Mouse (Mus musculus): ENCODE measurements around the gene Gabrr2.
"Not testable (repeated sequence)": the region's sequence is repeated elsewhere in the genome, so short reads cannot be mapped to it uniquely, and the experiment has no call there.

The Gabrr2 gene

GRCm38 (mm10) chr4:33070326-33070725, 7.5 kb downstream of the Gabrr2 start:
- CTCF ChIA-PET: no interaction called here

GRCm38 (mm10) chr4:33071337-33071736, 8.5 kb downstream of the Gabrr2 start:
- CTCF ChIA-PET: no interaction called here

DNA sequence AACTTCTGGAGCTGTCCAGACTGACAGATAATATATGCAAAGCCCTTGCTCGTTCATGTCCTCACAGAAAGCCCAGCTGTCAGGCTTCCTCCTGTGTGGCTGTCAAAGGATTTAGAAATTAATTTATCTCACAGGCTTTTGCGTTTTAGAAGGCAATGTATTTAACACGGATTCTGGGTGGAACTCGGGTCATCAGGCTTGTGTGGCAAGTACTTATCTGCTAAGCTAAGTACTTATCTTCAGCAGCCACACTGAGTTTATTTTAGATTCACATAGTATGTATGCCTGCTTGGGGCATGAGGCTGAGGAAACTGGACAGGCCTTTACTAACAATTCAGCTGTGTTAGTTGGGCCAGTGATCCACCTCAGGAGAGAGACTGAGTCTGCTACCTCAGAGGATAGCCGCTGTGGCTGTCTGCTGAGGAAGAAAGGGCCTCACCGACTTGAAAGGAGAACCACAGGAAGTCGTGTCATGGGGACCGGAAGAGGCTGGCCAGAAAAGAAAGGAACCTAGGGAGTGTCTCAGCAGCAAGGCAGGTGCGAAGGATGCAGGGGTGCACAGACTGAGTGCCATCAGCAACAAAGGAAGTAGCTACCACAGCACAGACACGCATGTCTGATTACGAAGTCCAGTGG, 9.8 kb downstream of the Gabrr2 start:
- CTCF ChIA-PET: interaction anchor here (0.6 kb wide), 1 partner anchor 144 kb away, joined by 5 read pairs; no protein-coding TSS in a partner anchor

GRCm38 (mm10) chr4:33074406-33074805, 11.6 kb downstream of the Gabrr2 start:
- CTCF ChIA-PET: no interaction called here

DNA sequence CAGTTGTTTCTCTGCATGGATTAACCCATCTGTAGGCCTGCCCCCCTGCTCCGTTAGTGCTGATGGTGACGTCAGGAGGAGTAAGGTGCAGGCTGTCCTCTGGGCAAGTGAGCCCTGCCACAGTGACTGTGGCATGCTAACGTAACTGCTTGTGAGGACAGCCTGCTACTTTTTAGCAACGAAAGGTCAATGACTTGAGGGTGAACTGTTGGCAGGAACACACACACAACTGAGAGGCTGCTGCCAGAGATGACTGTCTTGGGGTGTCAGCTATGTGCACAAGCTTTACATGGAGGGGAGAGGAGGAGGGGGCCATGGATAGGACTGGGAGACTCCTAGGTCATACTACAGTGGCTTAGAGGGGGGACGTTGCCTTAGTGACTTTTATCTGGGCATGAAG, 12.1 kb downstream of the Gabrr2 start:
- CTCF ChIA-PET: no interaction called here

- CTCF ChIA-PET: no interaction called here
Observed at GRCm38 (mm10) chr4:33075776-33076524, 13.2 kb downstream of the Gabrr2 start.

- CTCF ChIA-PET: no interaction called here
Observed at GRCm38 (mm10) chr4:33077161-33077560, 14.4 kb downstream of the Gabrr2 start.

DNA sequence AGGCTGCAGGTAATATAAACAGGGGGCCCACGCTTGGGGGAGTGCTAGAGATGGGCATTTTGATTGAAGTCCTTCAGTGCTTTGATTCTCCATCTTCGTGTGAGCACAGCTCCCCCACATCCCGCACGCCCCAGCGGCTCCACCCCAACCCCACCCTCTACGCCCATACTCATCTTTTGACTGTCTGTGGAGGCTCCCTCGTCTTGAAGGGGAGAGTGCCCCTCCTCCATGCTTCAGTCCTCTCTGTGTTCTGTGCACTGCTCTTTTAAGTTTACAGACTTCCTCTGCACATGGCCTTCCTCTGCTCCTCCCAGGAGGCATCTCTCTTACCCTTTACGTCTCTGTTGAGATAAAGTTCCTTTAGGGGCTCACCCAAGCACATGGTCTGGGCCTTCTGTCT, 14.9 kb downstream of the Gabrr2 start:
- CTCF ChIA-PET: no interaction called here

DNA sequence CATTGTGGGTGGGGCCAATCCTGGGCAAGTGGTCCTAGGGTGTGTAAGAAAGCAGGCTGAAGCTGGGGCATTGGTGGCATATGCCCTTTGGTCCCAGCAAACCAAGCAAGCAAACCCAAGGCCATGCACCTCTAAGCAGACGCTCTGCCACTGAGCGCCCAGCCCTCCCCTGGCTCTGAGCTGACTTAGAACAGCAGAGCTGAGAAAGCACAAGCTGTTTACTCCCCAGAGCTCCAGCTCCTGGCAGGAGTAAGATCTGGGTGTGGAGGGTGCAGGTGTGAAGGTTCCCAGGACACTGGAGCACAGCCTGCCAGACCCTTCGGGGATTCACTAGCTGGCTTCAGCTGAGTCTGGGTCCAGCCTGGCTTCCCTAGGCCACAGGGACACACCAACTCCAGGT, 15.7 kb downstream of the Gabrr2 start:
- CTCF ChIA-PET: no interaction called here

DNA sequence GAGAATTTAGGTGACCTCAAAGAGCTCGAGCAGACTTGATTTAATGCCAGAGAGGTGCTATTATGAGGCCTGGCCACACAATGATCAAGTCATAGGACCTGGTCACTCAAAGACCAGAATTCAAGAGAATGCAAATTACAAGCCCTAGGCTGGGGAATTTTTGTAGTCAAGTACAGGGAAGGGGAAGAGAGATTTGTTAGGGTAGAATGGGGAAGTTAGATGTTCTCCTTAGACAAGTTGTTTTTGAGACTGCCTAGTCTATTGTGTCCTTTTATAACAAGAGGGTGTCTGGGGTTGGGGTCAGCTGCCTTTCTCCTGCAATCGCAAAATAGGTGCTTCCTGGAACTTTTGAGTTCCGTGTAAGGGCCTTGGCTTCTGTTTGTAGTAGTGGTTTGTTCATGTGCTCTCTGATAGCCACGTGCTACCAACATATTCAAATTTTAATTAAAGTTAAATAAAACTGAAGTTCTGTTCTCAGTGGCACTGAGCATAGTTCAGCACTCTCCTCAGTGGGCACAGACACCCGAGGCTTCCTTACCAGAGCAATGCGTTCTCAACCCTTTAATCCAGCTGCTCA, 36.4 kb downstream of the Gabrr2 start:
- CTCF ChIA-PET: no interaction called here

DNA sequence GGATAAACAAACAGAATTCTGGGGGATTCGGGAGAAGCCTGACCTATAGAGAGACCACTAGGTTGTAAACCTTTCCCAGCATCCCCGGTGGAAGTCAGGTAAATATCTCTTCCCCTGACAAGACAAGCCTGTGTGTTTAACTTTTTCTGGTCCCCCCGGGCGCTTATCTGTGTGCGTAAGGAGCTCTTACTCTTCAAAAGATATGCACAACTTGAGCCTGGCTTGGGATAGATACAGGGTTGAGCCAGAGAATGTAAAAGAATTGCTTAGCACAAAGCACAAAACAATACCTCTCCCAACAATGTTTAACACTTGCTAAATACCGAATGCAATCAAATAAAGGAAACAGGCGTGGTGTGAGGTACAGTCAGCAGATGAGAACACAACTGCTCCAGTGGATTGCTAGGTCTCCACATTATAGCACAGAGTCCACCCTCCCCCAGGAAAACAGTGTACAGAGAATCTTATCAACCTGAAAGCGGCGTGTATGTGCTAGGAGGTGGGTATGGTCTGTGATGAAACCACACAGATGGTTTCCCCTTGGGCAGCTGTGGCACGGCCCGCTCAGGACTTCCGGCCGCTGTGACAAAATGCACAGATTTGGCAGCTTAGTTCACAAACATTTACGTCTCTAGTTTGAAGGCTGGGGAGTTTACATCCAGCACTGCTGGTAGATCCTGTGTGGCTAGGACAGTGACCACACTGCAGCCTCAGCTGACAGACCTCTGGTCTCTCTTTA, 47.1 kb downstream of the Gabrr2 start:
- CTCF ChIA-PET: interaction anchor here (0.5 to 0.9 kb wide), 2 partner anchors 141 to 367 kb away, joined by 5 to 8 read pairs; no protein-coding TSS in a partner anchor

GRCm38 (mm10) chr4:33110845-33111244, 48.0 kb downstream of the Gabrr2 start:
- CTCF ChIA-PET: interaction anchor here (0.5 kb wide), 1 partner anchor 145 kb away, joined by 3 read pairs; no protein-coding TSS in a partner anchor

DNA sequence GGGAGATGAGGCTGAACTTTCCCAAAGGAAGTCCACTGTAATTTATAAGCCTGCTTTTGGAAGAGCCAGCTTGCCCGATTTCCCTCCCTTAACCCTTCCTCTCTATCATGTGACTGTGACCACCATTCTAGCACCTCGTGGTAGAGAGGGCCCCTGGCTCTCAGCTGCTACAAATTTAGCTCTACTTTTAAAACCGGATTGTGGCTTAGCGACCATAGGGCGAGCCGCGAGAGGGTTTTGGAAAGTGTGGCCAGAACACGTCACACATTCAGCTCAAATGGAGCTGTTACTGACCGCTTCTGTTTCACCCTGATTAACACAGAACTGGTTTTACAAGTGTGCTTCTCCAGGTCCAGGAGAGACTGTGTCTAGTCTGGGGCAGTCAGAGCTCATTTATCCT, 48.6 kb downstream of the Gabrr2 start:
- CTCF ChIA-PET: interaction anchor here (0.5 kb wide), 1 partner anchor 145 kb away, joined by 3 read pairs; no protein-coding TSS in a partner anchor

GRCm38 (mm10) chr4:33112866-33113265, 50.1 kb downstream of the Gabrr2 start:
- CTCF ChIA-PET: not testable (repeated sequence)

DNA sequence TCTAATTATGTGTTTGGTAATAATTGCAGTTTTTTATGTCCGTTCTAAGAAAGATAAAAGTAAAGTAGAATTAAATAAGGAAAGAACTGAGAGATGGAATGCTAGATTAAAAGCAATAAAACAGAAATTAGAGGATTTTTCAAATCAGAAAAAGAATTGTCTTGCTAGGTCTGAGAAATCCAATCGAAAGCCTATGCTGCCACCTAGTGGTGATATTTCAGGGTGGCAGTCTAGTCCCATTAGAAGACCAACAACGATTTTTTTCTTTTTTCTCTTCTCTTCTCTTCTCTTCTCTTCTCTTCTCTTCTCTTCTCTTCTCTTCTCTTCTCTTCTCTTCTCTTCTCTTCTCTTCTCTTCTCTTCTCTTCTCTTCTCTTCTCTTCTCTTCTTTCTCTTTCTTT, 56.3 kb downstream of the Gabrr2 start:
- CTCF ChIA-PET: interaction anchor here (0.6 to 0.7 kb wide), 4 partner anchors 9 to 1539 kb away, joined by 3 to 14 read pairs (median 4); partner anchors contain the start of gene Ankrd6

- CTCF ChIA-PET: no interaction called here
Observed at GRCm38 (mm10) chr4:33124493-33124892, 61.7 kb downstream of the Gabrr2 start.

- CTCF ChIA-PET: interaction anchor here (0.9 kb wide), 1 partner anchor 9 kb away, joined by 3 read pairs; no protein-coding TSS in a partner anchor
Observed at GRCm38 (mm10) chr4:33125409-33126084, 62.7 kb downstream of the Gabrr2 start.

DNA sequence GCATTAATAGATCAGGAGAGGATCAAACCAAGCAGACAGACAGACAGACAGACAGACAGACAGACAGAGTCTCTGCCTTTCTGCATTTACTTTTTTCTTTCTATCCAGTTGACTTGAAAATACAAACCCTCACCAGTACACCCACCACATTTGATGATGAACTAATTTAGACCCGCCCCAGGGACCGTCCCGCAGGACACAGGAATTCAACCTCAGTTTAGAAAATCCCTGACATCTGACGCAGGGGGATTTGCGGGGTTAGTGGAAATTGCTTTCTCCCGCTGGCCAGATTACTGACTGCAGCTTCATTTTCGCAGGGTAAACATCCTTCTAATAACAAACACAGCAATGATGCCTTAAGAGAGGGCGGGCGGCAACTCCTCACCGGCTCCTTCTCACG, 69.4 kb downstream of the Gabrr2 start, which contains the start of gene Gabrr1:
Gene Gabrr1 (plus strand): TSS at position 301 of the 400 bp plus-strand sequence.
- CTCF ChIA-PET: no interaction called here
